Mouse (Mus musculus): ENCODE results near the gene Postn.

DNA sequence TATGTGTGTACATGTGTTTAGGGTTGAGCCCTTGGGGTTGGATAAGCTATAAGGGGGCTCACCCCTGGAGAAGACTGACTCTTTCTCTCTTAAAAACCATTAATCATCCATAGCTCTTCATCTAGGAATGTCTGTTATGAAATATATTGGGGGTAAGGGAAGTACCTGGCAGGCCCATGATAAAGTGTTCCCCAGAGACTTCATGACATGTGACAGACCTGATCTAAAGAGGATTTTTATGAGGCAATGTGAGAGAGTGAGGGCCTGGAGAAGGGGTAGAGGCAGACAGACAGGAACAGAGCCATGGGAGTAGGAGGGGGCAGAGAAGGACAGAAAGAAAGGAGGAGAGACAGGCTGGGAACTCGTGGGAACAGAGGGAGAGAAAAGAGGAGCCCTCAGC lies 53.5 kb downstream of the Postn start:
- TF ChIP-seq ZC3H11A (IDR thresholded peaks at IDR 0.05; ENCODE audit: borderline replicate concordance, low read depth, low read length): no peak
- TF ChIP-seq ZNF384 (IDR thresholded peaks at IDR 0.05; ENCODE audit: low read depth, low read length): no peak
- no peak for TF ChIP-seq HCFC1 (IDR thresholded peaks at IDR 0.05; ENCODE audit: borderline replicate concordance, insufficient read depth, low read length)

All from ES-E14 (cell line).